Mouse (Mus musculus): ENCODE measurements around the gene Csnk2a1.

- TF ChIP-seq CTCF (IDR thresholded peaks at IDR 0.05; ENCODE audit: control insufficient read depth, insufficient read depth, low read length) (no peak), POLR2A (IDR thresholded peaks at IDR 0.05; ENCODE audit: borderline replicate concordance, control insufficient read depth, low read depth, low read length) (no peak)
These were observed 99.5 kb downstream of the Csnk2a1 start for GRCm38 (mm10) chr2:152326157-152326556.
